Mouse (Mus musculus) lung, embryonic 15.5 days (tissue): ENCODE data around the gene Tekt5. TPM values are rescaled to one million over a fixed set of nuclear protein-coding genes. Genes with fewer than 3 reads are reported as not detected.
A peak's percentile ranks its signal among the peaks of the same experiment; 100 is the strongest.

Source experiments
- ATAC-seq: fragments of 200-750 bp; cut with Nextera tagmentation; 2 replicates; pipeline ENCODE4 v1.8.0; 2017; ENCODE audit warnings: moderate number of reproducible peaks, borderline replicate concordance; ENCODE audit not compliant: low FRiP score, low TSS enrichment; ENCODE audit errors: extremely low read depth
- H3K27ac ChIP-seq: fragments of 300-500 bp; sonication (generic); 2 replicates; pipeline ENCODE4 v1.5.1; 2015; ENCODE audit warnings: moderate library complexity, mild to moderate bottlenecking, inconsistent platforms
- H3K27me3 ChIP-seq: fragments of 300-500 bp; sonication (generic); 2 replicates; pipeline ENCODE4 v1.6.1; 2015; ENCODE audit warnings: inconsistent platforms
- H3K36me3 ChIP-seq: fragments of 300-500 bp; sonication (generic); 2 replicates; pipeline ENCODE4 v1.6.1; 2015; ENCODE audit warnings: inconsistent platforms
- H3K4me1 ChIP-seq: fragments of 300-500 bp; sonication (generic); 2 replicates; pipeline ENCODE4 v1.6.1; 2015; ENCODE audit warnings: inconsistent platforms
- H3K4me2 ChIP-seq: fragments of 300-500 bp; sonication (generic); 2 replicates; pipeline ENCODE4 v1.6.1; 2015; ENCODE audit warnings: inconsistent platforms, mild to moderate bottlenecking, moderate library complexity
- H3K4me3 ChIP-seq: fragments of 300-500 bp; sonication (generic); 2 replicates; pipeline ENCODE4 v1.5.1; 2015; ENCODE audit warnings: mild to moderate bottlenecking, inconsistent platforms
- H3K9ac ChIP-seq: fragments of 300-500 bp; sonication (generic); 2 replicates; pipeline ENCODE4 v1.6.1; 2015; ENCODE audit warnings: inconsistent platforms
- H3K9me3 ChIP-seq: fragments of 300-500 bp; sonication (generic); 2 replicates; pipeline ENCODE4 v1.6.1; 2016; ENCODE audit warnings: inconsistent platforms
- WGBS: fragments of 180-500 bp; shearing (Covaris S2); methylation state at CpG from one replicate; pipeline ENCODE4 v1.1.7; 2015; 5-methylcytosine and 5-hydroxymethylcytosine counted together
- polyA plus RNA-seq: library from polyadenylated mRNA; unstranded; fragments of >200 nt; fragmentation: Nextera tagmentation; extraction: Ambion mirVana; gene quantifications from 2 replicates; pipeline ENCODE4 v1.2.1, GENCODE M21; 2015

The Tekt5 gene
- polyA plus RNA-seq, 1 experiment from 2014 or later: 2.6 TPM

GRCm38 (mm10) chr16:10330586-10331495 is 64.4 kb downstream of the Tekt5 start:
- Histone ChIP-seq H3K27ac (no peak overlapping the region), H3K4me2 (no peak overlapping the region), H3K4me1 (peaks cover 20% of the 10 kb centered on the region), H3K36me3 (no peaks in the 10 kb centered on the region), H3K27me3 (no peaks in the 10 kb centered on the region), H3K9ac (no peak overlapping the region), H3K4me3 (no peak overlapping the region), H3K9me3 (no peaks in the 10 kb centered on the region)
- no peak for ATAC-seq
- 59% methylated on average over 12 of the region's 12 CpGs for WGBS

GRCm38 (mm10) chr16:10327563-10328333 is 67.5 kb downstream of the Tekt5 start:
- Histone ChIP-seq H3K27ac (peak overlapping the region; percentile 81), H3K9ac (no peak overlapping the region)

DNA sequence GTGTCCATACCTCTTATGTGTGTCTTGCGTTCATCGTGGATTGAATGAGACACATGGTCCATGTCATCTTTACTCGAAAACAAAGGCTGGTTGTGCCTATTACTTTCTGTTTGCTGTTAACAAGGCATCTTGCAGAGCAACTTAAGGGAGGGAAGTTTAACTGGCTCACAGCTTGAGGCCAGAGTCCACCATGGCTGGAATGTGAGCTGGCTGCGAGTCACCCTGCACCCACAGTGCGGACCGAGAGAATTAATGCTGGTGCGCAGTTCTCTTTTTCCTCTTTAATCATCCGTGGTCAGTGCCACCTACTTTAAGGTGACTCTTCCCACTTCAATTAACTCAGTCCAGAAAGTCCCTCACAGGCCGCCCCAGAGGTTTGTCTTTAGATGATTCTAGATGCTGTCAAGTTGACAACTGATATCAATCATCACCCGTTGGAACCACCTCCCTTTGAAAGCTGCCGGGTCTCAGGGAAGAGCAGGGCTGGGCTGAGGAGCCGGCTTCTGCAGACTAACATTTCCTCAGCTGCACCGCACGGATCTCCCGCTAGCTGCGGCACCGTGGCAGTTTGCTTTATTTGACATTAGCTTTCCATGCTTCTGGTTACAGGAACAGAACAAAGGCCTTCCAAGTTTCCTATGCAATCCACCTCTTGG is 75.2 kb downstream of the Tekt5 start:
- H3K27ac ChIP-seq: no peak overlapping the region
- 0 out of 2 replicates have a peak, but pooled peaks cover 2% of the 10 kb centered on the region for H3K4me1 ChIP-seq
- no peaks in the 10 kb centered on the region for H3K9me3 ChIP-seq
- no peak for ATAC-seq
- no peak overlapping the region for H3K4me3 ChIP-seq
- no peaks in the 10 kb centered on the region for H3K36me3 ChIP-seq
- H3K9ac ChIP-seq: no peak overlapping the region
- 40% methylated on average over 17 of the region's 17 CpGs for WGBS
- H3K27me3 ChIP-seq: no peaks in the 10 kb centered on the region
- H3K4me2 ChIP-seq: no peak overlapping the region

More at GRCm38 (mm10) chr16:10327563-10328333, 67.5 kb downstream of the Tekt5 start:
- Histone ChIP-seq H3K4me1 (peaks cover 17% of the 10 kb centered on the region), H3K9me3 (no peaks in the 10 kb centered on the region), H3K36me3 (no peaks in the 10 kb centered on the region), H3K27me3 (no peaks in the 10 kb centered on the region), H3K4me3 (no peak overlapping the region), H3K4me2 (no peak overlapping the region)
- ATAC-seq: peak; percentile 70
- 49% methylated on average over 13 of the region's 13 CpGs for WGBS

GRCm38 (mm10) chr16:10317197-10317544 is 78.1 kb downstream of the Tekt5 start:
- Histone ChIP-seq H3K36me3 (no peaks in the 10 kb centered on the region), H3K4me1 (peaks cover 16% of the 10 kb centered on the region), H3K4me2 (no peak overlapping the region), H3K27ac (no peak overlapping the region; the same call in 1 of the 2 replicates), H3K9ac (no peak overlapping the region), H3K9me3 (no peaks in the 10 kb centered on the region), H3K4me3 (no peak overlapping the region), H3K27me3 (no peaks in the 10 kb centered on the region)
- 61% methylated on average over 4 of the region's 4 CpGs for WGBS
- ATAC-seq: no peak

DNA sequence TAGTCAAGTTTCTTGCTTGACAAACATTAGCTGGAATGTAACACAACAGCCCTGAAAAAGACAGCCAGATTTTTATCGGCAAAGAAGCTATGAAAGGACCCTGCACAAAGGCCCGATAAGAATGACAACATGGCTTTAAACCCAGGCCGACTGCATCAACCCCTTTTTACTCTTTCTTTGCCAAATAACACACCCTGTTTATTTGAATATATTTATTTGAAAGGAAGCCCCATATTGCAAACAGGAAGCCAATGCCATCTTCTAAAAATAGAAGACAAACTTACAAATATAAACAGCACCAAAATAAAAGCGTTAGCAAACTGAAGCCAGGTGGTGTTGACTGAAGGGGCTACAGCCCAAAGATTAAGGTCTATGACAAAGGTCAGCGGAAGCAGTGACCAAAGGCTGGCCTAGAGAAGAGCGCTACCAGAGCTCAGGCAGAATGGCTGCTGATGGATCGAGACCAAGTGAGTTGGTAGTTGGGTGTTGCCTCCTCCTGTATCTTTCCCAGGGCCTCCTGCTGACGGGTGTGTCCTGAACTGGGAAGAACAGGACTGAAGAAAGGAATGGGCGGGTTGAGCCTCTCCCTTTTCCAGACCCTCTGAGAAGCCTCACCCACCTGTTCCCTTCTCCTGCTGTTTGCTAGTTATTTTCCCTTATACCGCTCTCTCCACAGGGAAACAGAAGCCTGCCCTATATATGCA is 78.6 kb downstream of the Tekt5 start:
- Histone ChIP-seq H3K27ac (no peak overlapping the region; the same call in 1 of the 2 replicates), H3K4me3 (no peak overlapping the region), H3K4me1 (peaks cover 20% of the 10 kb centered on the region), H3K4me2 (no peak overlapping the region), H3K9me3 (no peaks in the 10 kb centered on the region), H3K27me3 (no peaks in the 10 kb centered on the region), H3K36me3 (no peaks in the 10 kb centered on the region), H3K9ac (no peak overlapping the region)
- ATAC-seq: no peak
- 55% methylated on average over 10 of the region's 10 CpGs for WGBS

DNA sequence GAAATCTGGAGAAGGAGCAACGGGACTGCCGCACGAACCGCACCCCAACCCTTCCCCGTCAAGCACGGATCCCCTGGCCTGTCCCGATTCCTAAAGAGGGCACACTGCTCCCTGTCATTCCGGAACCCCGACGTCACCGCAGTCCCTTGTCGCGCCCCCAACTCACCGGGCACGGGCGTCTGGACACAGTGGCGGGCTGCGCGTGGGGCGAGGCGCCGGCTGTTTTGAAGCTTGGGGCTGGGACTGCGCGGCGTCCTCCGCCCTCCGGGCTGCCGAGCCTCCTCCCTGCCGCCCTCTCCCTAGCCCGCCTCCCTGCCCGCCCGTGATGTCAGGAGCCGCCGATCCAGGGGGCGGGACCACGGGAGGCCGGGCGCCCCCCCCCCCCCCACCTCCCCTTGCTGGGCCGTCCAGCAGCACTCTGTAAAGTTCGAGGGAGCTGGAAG is 81.6 kb downstream of the Tekt5 start, which contains the start of gene Emp2:
Emp2 (minus strand) TSS at position 323 of the 443 bp plus-strand sequence.
- WGBS: 0% methylated on average over 37 of the region's 40 CpGs
- H3K27ac ChIP-seq: peak within 1 kb of the TSS; percentile 66
- no peaks in the 10 kb centered on the region for H3K36me3 ChIP-seq
- H3K9ac ChIP-seq: peak within 1 kb of the TSS; percentile 68
- H3K4me2 ChIP-seq: peak within 1 kb of the TSS; percentile 81
- H3K27me3 ChIP-seq: no peaks in the 10 kb centered on the region
- H3K9me3 ChIP-seq: no peaks in the 10 kb centered on the region
- H3K4me1 ChIP-seq: peaks cover 32% of the 10 kb centered on the region
- H3K4me3 ChIP-seq: peak within 1 kb of the TSS; percentile 65
- peak; percentile 94 for ATAC-seq

- peaks cover 32% of the 10 kb centered on the region for H3K4me1 ChIP-seq
- peak overlapping the region; percentile 66 for H3K27ac ChIP-seq
- H3K9me3 ChIP-seq: no peaks in the 10 kb centered on the region
- peak; percentile 60 for ATAC-seq
- H3K27me3 ChIP-seq: no peaks in the 10 kb centered on the region
- peak overlapping the region; percentile 65 for H3K4me3 ChIP-seq
- H3K9ac ChIP-seq: peak overlapping the region; percentile 68
- no peaks in the 10 kb centered on the region for H3K36me3 ChIP-seq
- WGBS: 3% methylated on average over 15 of the region's 15 CpGs
- H3K4me2 ChIP-seq: peak overlapping the region; percentile 81
Observed at GRCm38 (mm10) chr16:10313226-10313625, 82.1 kb downstream of the Tekt5 start.

- no peaks in the 10 kb centered on the region for H3K36me3 ChIP-seq
- WGBS: 56% methylated on average over 4 of the region's 4 CpGs
- no peaks in the 10 kb centered on the region for H3K27me3 ChIP-seq
- H3K4me2 ChIP-seq: peak overlapping the region; percentile 81
- ATAC-seq: no peak
- no peak overlapping the region for H3K9ac ChIP-seq
- H3K27ac ChIP-seq: peak overlapping the region; percentile 75
- H3K4me1 ChIP-seq: peaks cover 33% of the 10 kb centered on the region
- no peaks in the 10 kb centered on the region for H3K9me3 ChIP-seq
- H3K4me3 ChIP-seq: peak overlapping the region; percentile 16; the same call in 1 of the 2 replicates
Observed at GRCm38 (mm10) chr16:10311989-10312388, 83.3 kb downstream of the Tekt5 start.

GRCm38 (mm10) chr16:10311086-10311485 is 84.2 kb downstream of the Tekt5 start:
- Histone ChIP-seq H3K4me2 (peak overlapping the region; percentile 81; the same call in 1 of the 2 replicates), H3K9ac (no peak overlapping the region), H3K27me3 (no peaks in the 10 kb centered on the region), H3K4me3 (0 out of 2 replicates have a peak overlapping the region, but pooled peaks have one; percentile 0), H3K36me3 (no peaks in the 10 kb centered on the region), H3K9me3 (no peaks in the 10 kb centered on the region), H3K4me1 (peaks cover 37% of the 10 kb centered on the region), H3K27ac (peak overlapping the region; percentile 64; the same call in 1 of the 2 replicates)
- ATAC-seq: no peak
- 50% methylated on average over 3 of the region's 3 CpGs for WGBS

- no peaks in the 10 kb centered on the region for H3K36me3 ChIP-seq
- H3K27ac ChIP-seq: no peak overlapping the region
- H3K27me3 ChIP-seq: no peaks in the 10 kb centered on the region
- peaks cover 37% of the 10 kb centered on the region for H3K4me1 ChIP-seq
- H3K9ac ChIP-seq: no peak overlapping the region
- 68% methylated on average over 5 of the region's 5 CpGs for WGBS
- H3K4me3 ChIP-seq: no peak overlapping the region
- no peaks in the 10 kb centered on the region for H3K9me3 ChIP-seq
- H3K4me2 ChIP-seq: no peak overlapping the region; the same call in 1 of the 2 replicates
- no peak for ATAC-seq
Observed at GRCm38 (mm10) chr16:10310507-10310906, 84.8 kb downstream of the Tekt5 start.
